Mouse (Mus musculus): ENCODE data around the gene Zfp704.

GRCm38 (mm10) chr3:9593832-9594231 is 16.1 kb downstream of the Zfp704 start:
- TF ChIP-seq E2F4 (IDR thresholded peaks at IDR 0.05; ENCODE audit: insufficient read depth) (no peak), SRF (IDR thresholded peaks at IDR 0.05; ENCODE audit: control insufficient read depth, insufficient read length, low read depth) (no peak), MYOD1 (IDR thresholded peaks at IDR 0.05; ENCODE audit: control insufficient read depth in 1 of 3, insufficient read length in 2 of 3, low read depth in 2 of 3) (no peak), USF1 (IDR thresholded peaks at IDR 0.05; ENCODE audit: low read depth) (no peak), POLR2A (IDR thresholded peaks at IDR 0.05; ENCODE audit: insufficient read length, low read depth) (no peak), CEBPB (IDR thresholded peaks at IDR 0.05; ENCODE audit: insufficient read depth, poor library complexity, severe bottlenecking) (no peak), POLR2AphosphoS2 (IDR thresholded peaks at IDR 0.05; ENCODE audit: insufficient read length, low read depth) (no peak)
